Mouse (Mus musculus) layer of hippocampus, postnatal 25 days (tissue): ENCODE data around the gene Gon7. TPM values are rescaled to one million over a fixed set of nuclear protein-coding genes. Genes with fewer than 3 reads are reported as not detected.

Experiments
- DNase-seq, 2 experiments: peaks; one replicate each; pipeline ENCODE4 v3.0.0; 2022; ENCODE audit warnings: mixed read lengths in 2 of 2, low spot score in 1 of 2; ENCODE audit errors: extremely low spot score in 1 of 2
- total RNA-seq, 2 experiments: library from RNA; stranded (reverse); gene quantifications; 2 replicates each; pipeline ENCODE4 v1.2.3; 2021

Gon7 gene
- total RNA-seq = 10 to 100 TPM; 13.6 to 15.7 TPM

- DNase-seq = peak; percentile 85 to 93
These were observed at the start of gene Gon7, which contains the start of the genes Gm28051 and Ubr7 for GRCm38 (mm10) chr12:102757689-102758402. Gon7 (minus strand) TSS chr12:102757803. Gm28051 (minus strand) TSS chr12:102757765. Ubr7 (plus strand) TSS chr12:102757967.

GRCm38 (mm10) chr12:102799528-102799927 is 41.9 kb upstream of the Gon7 start:
- DNase-seq = no peak

- no peak for DNase-seq
These were observed 30.3 kb upstream of the Gon7 start for GRCm38 (mm10) chr12:102787927-102788326.

DNA sequence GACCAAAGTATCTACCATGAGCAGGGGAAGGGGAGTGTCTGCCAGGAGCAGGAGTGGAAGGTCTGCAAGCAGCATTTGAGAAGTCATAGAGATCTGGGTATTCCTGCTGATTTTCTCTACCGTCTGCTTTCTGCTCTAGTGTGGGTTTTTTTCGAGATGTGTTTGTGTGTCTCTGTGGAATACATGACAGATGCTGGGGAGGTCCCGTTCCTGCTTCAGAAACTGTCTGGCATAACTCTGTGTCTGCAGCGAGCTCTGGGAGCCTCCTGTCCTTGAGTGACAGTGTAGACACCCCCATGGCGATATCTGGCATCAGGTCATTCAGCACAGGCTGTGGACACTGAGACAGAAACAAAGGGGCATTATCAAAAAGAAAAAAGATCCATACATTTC is 28.0 kb upstream of the Gon7 start:
- no peak for DNase-seq

GRCm38 (mm10) chr12:102784899-102785592 is 27.4 kb upstream of the Gon7 start:
- no peak for DNase-seq

GRCm38 (mm10) chr12:102782841-102783240 is 25.2 kb upstream of the Gon7 start:
- DNase-seq = no peak

DNA sequence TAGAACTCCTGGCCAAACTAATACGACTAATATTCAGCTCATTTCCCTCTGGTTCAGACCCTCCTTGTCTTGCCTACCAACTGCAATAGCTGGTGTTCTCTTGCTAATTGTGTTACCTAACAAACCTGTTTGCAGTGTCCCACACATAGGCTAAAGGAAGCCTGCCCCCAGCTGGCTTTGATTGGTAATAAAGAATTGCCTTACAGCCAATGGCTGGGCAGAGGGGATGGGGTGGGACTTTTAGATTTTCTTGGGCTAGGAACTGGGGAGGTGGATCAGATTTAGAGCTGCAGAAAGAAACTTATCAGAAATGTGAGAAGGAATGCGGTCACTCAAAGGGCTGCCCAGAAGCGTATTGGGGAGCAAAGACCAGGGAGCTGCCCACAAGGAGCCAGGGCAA is 21.8 kb upstream of the Gon7 start:
- no peak for DNase-seq

- DNase-seq = no peak
These were observed 20.5 kb upstream of the Gon7 start for GRCm38 (mm10) chr12:102778151-102778550.

GRCm38 (mm10) chr12:102776035-102776434 is 18.4 kb upstream of the Gon7 start:
- no peak for DNase-seq

- DNase-seq = no peak
These were observed 15.1 kb upstream of the Gon7 start for GRCm38 (mm10) chr12:102772676-102773075.

- no peak for DNase-seq
These were observed 14.0 kb upstream of the Gon7 start for GRCm38 (mm10) chr12:102771601-102772000.

DNA sequence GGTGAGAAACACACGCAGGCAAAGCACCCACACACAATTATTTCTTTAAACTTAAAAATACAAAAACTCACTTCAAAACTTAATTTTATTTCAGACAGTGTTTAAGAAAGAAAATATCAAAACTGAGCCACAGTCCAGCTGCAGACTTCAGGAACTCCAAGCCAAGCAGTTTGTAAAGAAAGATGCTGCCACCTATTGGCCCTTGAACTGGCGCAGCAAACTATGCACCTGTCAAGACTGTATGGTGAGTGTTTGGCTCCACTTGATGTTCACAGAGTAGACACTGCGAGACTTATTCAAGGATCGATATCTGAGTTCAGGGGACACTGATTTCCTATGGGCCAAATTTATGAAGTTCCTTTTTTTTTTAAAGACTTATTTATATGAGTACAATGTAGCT is 11.4 kb upstream of the Gon7 start:
- no peak for DNase-seq

DNA sequence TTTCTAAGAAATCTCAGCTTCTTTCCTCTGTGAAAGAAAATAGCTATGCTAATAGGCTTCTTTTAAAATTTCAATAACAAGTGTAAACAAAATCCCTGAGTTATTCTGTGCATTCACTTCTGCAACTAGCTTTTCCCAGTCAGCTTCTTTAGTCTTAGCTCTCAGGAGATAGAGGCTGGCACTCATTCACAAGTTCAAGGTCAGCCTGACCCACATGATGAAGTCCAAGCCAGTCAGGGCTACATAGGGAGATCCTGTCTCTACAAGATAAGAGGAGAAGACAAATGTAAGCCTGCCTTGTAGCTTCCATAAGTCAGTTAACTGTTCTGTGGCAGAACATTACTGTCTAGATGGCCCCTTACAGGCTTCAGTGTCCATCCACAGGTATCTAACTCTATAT is 6.1 kb upstream of the Gon7 start:
- no peak for DNase-seq

DNA sequence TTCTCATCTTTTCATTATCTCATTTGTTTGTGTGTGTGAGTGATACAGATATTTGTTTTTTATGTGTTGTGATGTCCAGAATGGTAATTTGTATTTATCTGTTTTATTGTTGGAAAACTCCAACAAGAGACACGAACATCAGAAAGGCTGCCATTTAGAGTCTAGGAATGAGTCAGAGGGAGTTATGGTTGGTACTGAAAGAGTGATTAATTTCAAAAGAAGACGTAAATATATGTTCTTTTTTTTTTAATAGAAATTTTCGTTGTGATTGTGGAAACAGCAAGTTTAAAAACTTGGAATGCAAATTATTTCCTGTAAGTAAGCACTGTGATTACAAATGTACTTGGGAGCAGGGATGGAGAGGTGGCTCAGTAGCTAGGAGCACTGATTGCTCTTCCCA is 4.1 kb upstream of the Gon7 start:
- DNase-seq = no peak

DNA sequence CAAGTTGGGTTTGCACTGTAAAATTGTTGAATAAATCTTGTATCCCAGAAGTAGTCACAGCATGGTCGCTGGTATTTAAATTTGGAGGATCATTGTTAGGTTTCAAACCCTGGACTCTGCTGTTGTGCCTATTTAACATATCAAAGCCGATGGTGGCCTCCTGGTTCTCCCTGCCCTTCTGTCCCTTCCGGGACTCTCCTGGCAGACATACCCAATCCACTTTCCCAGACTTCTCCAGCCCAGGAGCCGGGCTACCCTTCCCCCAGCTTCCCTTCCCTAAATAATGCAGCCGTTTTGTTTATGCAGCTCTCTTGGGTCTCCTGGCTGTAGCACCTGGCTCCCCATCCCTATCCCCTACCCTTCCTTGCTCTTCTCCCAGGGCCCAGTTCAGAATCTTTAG is 1.3 kb upstream of the Gon7 start:
- DNase-seq = no peak

- no peak for DNase-seq
These were observed 777 bp upstream of the Gon7 start, which contains the start of gene Gm20604 for GRCm38 (mm10) chr12:102758403-102758756. Gm20604 (minus strand) TSS chr12:102758672.

- DNase-seq = no peak
These were observed 431 bp downstream of the Gon7 start for GRCm38 (mm10) chr12:102757055-102757688.

DNA sequence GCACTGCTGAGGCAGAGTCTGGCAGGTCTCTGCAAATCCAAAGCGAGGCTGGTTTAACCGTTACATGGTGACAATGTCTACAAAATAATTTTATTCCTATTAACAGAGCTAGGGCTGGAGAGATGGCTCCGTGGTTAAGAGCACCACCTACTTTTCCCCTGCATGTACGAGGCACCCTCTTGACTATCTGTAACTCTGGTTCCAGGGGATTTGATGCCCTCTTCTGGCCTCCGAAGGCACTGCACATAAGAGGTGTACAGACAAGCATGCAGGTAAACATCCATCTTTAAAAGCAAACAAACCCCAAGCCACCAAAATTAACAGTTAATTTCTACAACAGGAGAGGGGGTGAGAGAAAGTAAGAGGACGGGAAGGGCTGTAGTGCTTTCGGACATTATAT is 1.3 kb downstream of the Gon7 start:
- no peak for DNase-seq

DNA sequence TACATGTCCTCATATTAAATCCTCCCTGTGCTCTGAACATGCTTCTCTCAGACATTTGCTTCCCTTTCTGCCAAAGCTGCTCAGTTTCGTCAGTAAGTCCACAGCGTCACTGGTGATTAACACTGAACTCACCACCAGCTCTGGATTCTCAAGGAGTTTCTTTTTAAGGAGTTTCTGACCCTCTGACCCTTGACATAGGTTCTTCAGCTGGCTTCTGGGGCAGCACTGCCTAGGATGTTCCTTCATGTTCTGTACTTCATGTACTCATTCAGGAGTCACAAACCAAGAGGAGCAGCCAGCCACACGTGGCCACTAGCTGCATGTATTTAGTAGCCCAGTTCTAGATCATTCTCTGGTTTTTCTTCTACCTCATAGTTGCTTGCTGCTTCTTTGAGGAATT is 9.3 kb downstream of the Gon7 start:
- DNase-seq = no peak

GRCm38 (mm10) chr12:102744839-102745238 is 12.8 kb downstream of the Gon7 start:
- no peak for DNase-seq
